Mouse (Mus musculus): ENCODE results near the gene Krtap16-1.

Krtap16-1 gene

GRCm38 (mm10) chr11:99988530-99988929, 2.1 kb upstream of the Krtap16-1 start:
- TF ChIP-seq GATA4 (IDR thresholded peaks at IDR 0.05; ENCODE audit: insufficient replicate concordance, low read length) = no peak

- TF ChIP-seq GATA4 (IDR thresholded peaks at IDR 0.05; ENCODE audit: insufficient replicate concordance, low read length) = no peak
Measured at GRCm38 (mm10) chr11:99985291-99986092, 905 bp downstream of the Krtap16-1 start.

- TF ChIP-seq GATA4 (IDR thresholded peaks at IDR 0.05; ENCODE audit: insufficient replicate concordance, low read length) = no peak
Measured at GRCm38 (mm10) chr11:99983442-99983841, 3.0 kb downstream of the Krtap16-1 start.

GRCm38 (mm10) chr11:99982731-99983130, 3.7 kb downstream of the Krtap16-1 start:
- TF ChIP-seq GATA4 (IDR thresholded peaks at IDR 0.05; ENCODE audit: insufficient replicate concordance, low read length) = no peak

GRCm38 (mm10) chr11:99978953-99979352, 7.4 kb downstream of the Krtap16-1 start, which contains the start of gene Krtap29-1:
Gene Krtap29-1, minus strand, starts transcription at chr11:99979053.
- TF ChIP-seq GATA4 (IDR thresholded peaks at IDR 0.05; ENCODE audit: insufficient replicate concordance, low read length) = no peak

- no peak for TF ChIP-seq GATA4 (IDR thresholded peaks at IDR 0.05; ENCODE audit: insufficient replicate concordance, low read length)
Measured at GRCm38 (mm10) chr11:99965961-99966360, 20.4 kb downstream of the Krtap16-1 start.

- TF ChIP-seq GATA4 (IDR thresholded peaks at IDR 0.05; ENCODE audit: insufficient replicate concordance, low read length) = no peak
Measured at GRCm38 (mm10) chr11:99964213-99964612, 22.2 kb downstream of the Krtap16-1 start.

- TF ChIP-seq GATA4 (IDR thresholded peaks at IDR 0.05; ENCODE audit: insufficient replicate concordance, low read length) = no peak
Measured at GRCm38 (mm10) chr11:99948175-99948574, 38.2 kb downstream of the Krtap16-1 start, which contains the start of gene Krtap9-5. Gene Krtap9-5, plus strand, starts transcription at chr11:99948475.

GRCm38 (mm10) chr11:99937751-99938264, 48.6 kb downstream of the Krtap16-1 start:
- no peak for TF ChIP-seq GATA4 (IDR thresholded peaks at IDR 0.05; ENCODE audit: insufficient replicate concordance, low read length)

GRCm38 (mm10) chr11:99935991-99936390, 50.4 kb downstream of the Krtap16-1 start, which contains the start of gene Krtap31-2:
Gene Krtap31-2, plus strand, starts transcription at chr11:99936291.
- TF ChIP-seq GATA4 (IDR thresholded peaks at IDR 0.05; ENCODE audit: insufficient replicate concordance, low read length) = no peak
